Mouse (Mus musculus) heart, embryonic 12.5 days (tissue): Measurements from ENCODE around the gene Arrb2. TPM values are rescaled to one million over a fixed set of nuclear protein-coding genes. Genes with fewer than 3 reads are reported as not detected.

Experiments
- ATAC-seq: fragments of 200-750 bp; cut with Nextera tagmentation; 2 replicates; pipeline ENCODE4 v1.8.0; 2017; ENCODE audit warnings: moderate TSS enrichment, moderate library complexity; ENCODE audit not compliant: insufficient number of reproducible peaks, low FRiP score
- H3K27ac ChIP-seq: fragments of 300-500 bp; sonication (generic); 2 replicates; pipeline ENCODE4 v1.5.1; 2016; ENCODE audit warnings: mild to moderate bottlenecking, moderate library complexity; ENCODE audit not compliant: poor library complexity, severe bottlenecking
- H3K27me3 ChIP-seq: fragments of 300-500 bp; sonication (generic); replicated peaks from 2 replicates; pipeline ENCODE4 v1.6.1; 2016; ENCODE audit warnings: mild to moderate bottlenecking, moderate library complexity
- H3K36me3 ChIP-seq: fragments of 300-500 bp; sonication (generic); 2 replicates; pipeline ENCODE4 v1.6.1; 2016; ENCODE audit warnings: mild to moderate bottlenecking, moderate library complexity
- H3K4me1 ChIP-seq: fragments of 300-500 bp; sonication (generic); replicated peaks from 2 replicates; pipeline ENCODE4 v1.6.1; 2016; ENCODE audit warnings: mild to moderate bottlenecking
- H3K4me2 ChIP-seq: fragments of 300-500 bp; sonication (generic); 2 replicates; pipeline ENCODE4 v1.6.1; 2016; ENCODE audit warnings: mild to moderate bottlenecking, moderate library complexity
- H3K4me3 ChIP-seq: fragments of 300-500 bp; sonication (generic); 2 replicates; pipeline ENCODE4 v1.5.1; 2016; ENCODE audit warnings: mild to moderate bottlenecking
- H3K9ac ChIP-seq: fragments of 300-500 bp; sonication (generic); 2 replicates; pipeline ENCODE4 v1.6.1; 2016; ENCODE audit warnings: mild to moderate bottlenecking, moderate library complexity
- H3K9me3 ChIP-seq: fragments of 300-500 bp; sonication (generic); replicated peaks from 2 replicates; pipeline ENCODE4 v1.6.1; 2016; ENCODE audit warnings: mild to moderate bottlenecking, moderate library complexity
- WGBS: fragments of 180-500 bp; shearing (Covaris S2); methylation state at CpG from one replicate; pipeline ENCODE4 v1.1.7; 2016; 5-methylcytosine and 5-hydroxymethylcytosine counted together
- polyA plus RNA-seq: library from polyadenylated mRNA; unstranded; fragments of >200 nt; fragmentation: Nextera tagmentation; extraction: Ambion mirVana; gene quantifications from 2 replicates; pipeline ENCODE4 v1.2.1, GENCODE M21; 2016

Arrb2 gene
- 13.5 TPM in 2 replicates for polyA plus RNA-seq

GRCm38 (mm10) chr11:70432048-70432894 lies at the start of gene Arrb2:
Arrb2 (plus strand) TSS chr11:70432635.
- Histone ChIP-seq H3K4me3 (peak within 1 kb of the TSS; percentile 66), H3K36me3 (peaks cover 14% of the 10 kb centered on the region), H3K9ac (peak within 1 kb of the TSS; percentile 79), H3K27ac (peak within 1 kb of the TSS; percentile 45), H3K4me1 (peaks cover 12% of the 10 kb centered on the region), H3K27me3 (no peaks in the 10 kb centered on the region), H3K4me2 (peak within 1 kb of the TSS; percentile 84), H3K9me3 (no peaks in the 10 kb centered on the region)
- under 1% methylated on average over 75 of the region's 75 CpGs for WGBS
- ATAC-seq = peak; percentile 96

- WGBS = 92% methylated on average over 3 of the region's 3 CpGs
- H3K27ac ChIP-seq = no peak overlapping the region
- H3K36me3 ChIP-seq = peaks cover 21% of the 10 kb centered on the region
- no peak overlapping the region for H3K4me3 ChIP-seq
- H3K4me1 ChIP-seq = peaks cover 13% of the 10 kb centered on the region; the same call in 1 of the 2 replicates
- H3K9me3 ChIP-seq = no peaks in the 10 kb centered on the region
- H3K4me2 ChIP-seq = no peak overlapping the region
- no peaks in the 10 kb centered on the region for H3K27me3 ChIP-seq
- ATAC-seq = no peak
- H3K9ac ChIP-seq = no peak overlapping the region
These were observed 48.3 kb upstream of the Arrb2 start for GRCm38 (mm10) chr11:70384136-70384535.

DNA sequence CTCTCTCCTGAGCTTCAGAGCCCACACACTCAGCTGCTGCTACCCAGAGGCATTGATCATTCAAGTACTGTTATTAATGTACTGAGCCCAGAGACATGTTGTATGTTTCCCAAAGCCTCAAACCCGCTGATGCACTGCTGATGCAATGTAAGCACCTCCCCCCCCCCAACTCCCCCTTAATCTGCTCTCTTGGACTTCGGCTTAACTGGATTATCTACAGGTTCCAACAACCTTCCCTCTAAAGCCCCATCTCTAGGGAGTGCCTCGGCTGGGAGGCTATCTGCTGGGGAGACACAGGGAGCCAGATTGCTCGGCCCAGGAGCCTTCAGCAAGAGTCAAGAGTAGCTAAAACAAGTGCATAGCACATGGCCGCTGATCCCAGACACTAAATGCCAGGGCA lies 45.0 kb upstream of the Arrb2 start:
- no peaks in the 10 kb centered on the region for H3K27me3 ChIP-seq
- H3K9me3 ChIP-seq = no peaks in the 10 kb centered on the region
- H3K9ac ChIP-seq = no peak overlapping the region
- H3K36me3 ChIP-seq = peaks cover 34% of the 10 kb centered on the region
- ATAC-seq = no peak
- no peak overlapping the region for H3K27ac ChIP-seq
- H3K4me3 ChIP-seq = no peak overlapping the region
- H3K4me1 ChIP-seq = no peaks in the 10 kb centered on the region
- WGBS = 73% methylated on average over 5 of the region's 5 CpGs
- no peak overlapping the region for H3K4me2 ChIP-seq

DNA sequence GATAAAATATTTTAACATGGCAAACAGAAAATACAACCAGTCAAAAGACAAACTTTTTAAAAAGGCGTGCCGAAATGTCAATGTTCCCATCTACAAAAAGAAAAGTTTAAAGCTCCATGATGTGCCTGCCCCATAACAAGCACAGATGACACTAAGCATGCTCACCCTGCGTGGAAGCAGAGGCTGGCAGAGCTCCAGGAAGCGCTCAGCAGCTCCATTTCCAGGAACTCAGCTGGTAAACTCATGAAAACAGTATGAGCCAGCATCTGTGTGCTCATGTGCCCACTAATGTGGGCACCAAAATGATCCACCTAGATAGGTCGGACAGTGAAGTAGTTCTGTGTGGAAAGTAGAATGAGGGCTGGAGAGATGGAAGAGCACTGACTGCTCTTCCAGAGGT lies 43.0 kb upstream of the Arrb2 start:
- H3K36me3 ChIP-seq = peaks cover 51% of the 10 kb centered on the region
- no peaks in the 10 kb centered on the region for H3K9me3 ChIP-seq
- no peak overlapping the region for H3K4me2 ChIP-seq
- no peaks in the 10 kb centered on the region for H3K27me3 ChIP-seq
- no peak overlapping the region for H3K27ac ChIP-seq
- H3K4me1 ChIP-seq = no peaks in the 10 kb centered on the region
- ATAC-seq = no peak
- H3K4me3 ChIP-seq = no peak overlapping the region
- H3K9ac ChIP-seq = no peak overlapping the region
- 81% methylated on average over 5 of the region's 5 CpGs for WGBS

DNA sequence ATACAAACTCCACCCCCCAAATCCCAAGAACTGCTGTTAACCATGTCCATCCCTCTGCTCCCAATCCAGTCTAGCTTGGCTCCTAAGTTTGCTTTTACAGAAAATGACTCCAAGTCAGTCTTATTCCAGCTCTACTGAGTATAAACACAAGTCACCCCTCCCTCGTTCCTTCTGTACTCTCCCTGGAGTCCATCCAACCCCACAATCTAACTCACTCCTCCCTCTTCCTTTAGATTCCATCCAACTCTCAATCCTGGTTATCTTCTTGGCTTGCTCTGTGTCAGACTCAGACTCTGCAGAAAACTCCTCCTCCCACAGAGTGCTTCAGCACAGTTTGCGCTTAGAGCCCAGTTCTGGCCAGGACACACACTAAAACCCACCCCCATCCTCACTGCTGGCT lies 28.8 kb upstream of the Arrb2 start:
- 39% methylated on average over 2 of the region's 2 CpGs for WGBS
- Histone ChIP-seq H3K9me3 (no peaks in the 10 kb centered on the region), H3K36me3 (peaks cover 46% of the 10 kb centered on the region), H3K4me2 (0 out of 2 replicates have a peak overlapping the region, but pooled peaks have one; percentile 7), H3K27ac (peak overlapping the region; percentile 66), H3K9ac (no peak overlapping the region), H3K27me3 (no peaks in the 10 kb centered on the region), H3K4me1 (peaks cover 28% of the 10 kb centered on the region), H3K4me3 (no peak overlapping the region)
- peak; percentile 78 for ATAC-seq

GRCm38 (mm10) chr11:70409594-70410296 lies 22.7 kb upstream of the Arrb2 start, which contains the start of gene Pelp1:
Pelp1 (minus strand) TSS chr11:70410031.
- ATAC-seq = peak; percentile 94
- H3K27me3 ChIP-seq = 0 out of 2 replicates have a peak, but pooled peaks cover 2% of the 10 kb centered on the region
- H3K9me3 ChIP-seq = no peaks in the 10 kb centered on the region
- H3K9ac ChIP-seq = peak within 1 kb of the TSS; percentile 97
- H3K27ac ChIP-seq = peak within 1 kb of the TSS; percentile 55
- peaks cover 20% of the 10 kb centered on the region for H3K4me1 ChIP-seq
- H3K4me3 ChIP-seq = peak within 1 kb of the TSS; percentile 92
- H3K36me3 ChIP-seq = peaks cover 8% of the 10 kb centered on the region
- WGBS = under 1% methylated on average over 59 of the region's 59 CpGs
- peak within 1 kb of the TSS; percentile 95 for H3K4me2 ChIP-seq

- no peak for ATAC-seq
- 61% methylated on average over 6 of the region's 6 CpGs for WGBS
These were observed 22.2 kb upstream of the Arrb2 start for GRCm38 (mm10) chr11:70410297-70410643.

DNA sequence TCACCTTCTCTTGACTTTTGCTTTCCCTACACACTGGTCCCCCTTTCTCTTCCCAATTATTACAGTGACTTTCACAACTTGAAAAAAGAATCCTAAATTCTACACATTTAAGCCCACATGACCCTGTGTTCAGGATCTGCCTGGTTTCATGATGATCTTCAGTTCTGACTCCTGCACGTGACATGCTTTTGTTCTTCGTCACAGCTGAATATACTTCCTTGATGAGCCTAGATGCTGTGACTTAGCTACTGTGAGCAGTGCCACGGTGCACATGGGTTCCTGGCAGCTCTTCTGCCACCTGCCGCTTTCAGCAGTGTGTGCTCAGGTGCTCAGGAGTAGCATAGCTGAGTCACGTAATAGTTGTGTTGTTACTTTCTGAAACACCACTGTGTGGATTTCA lies 19.8 kb upstream of the Arrb2 start:
- Histone ChIP-seq H3K4me2 (no peak overlapping the region), H3K4me1 (peaks cover 20% of the 10 kb centered on the region), H3K36me3 (no peaks in the 10 kb centered on the region), H3K9ac (no peak overlapping the region; the same call in 1 of the 2 replicates), H3K27ac (no peak overlapping the region), H3K27me3 (0 out of 2 replicates have a peak, but pooled peaks cover 2% of the 10 kb centered on the region), H3K9me3 (no peaks in the 10 kb centered on the region), H3K4me3 (no peak overlapping the region)
- WGBS = 74% methylated on average over 5 of the region's 5 CpGs
- ATAC-seq = no peak

More at GRCm38 (mm10) chr11:70410297-70410643, 22.2 kb upstream of the Arrb2 start:
- Histone ChIP-seq H3K9me3 (no peaks in the 10 kb centered on the region), H3K4me3 (peak overlapping the region; percentile 92), H3K36me3 (peaks cover 5% of the 10 kb centered on the region), H3K27me3 (0 out of 2 replicates have a peak, but pooled peaks cover 2% of the 10 kb centered on the region), H3K9ac (peak overlapping the region; percentile 97; the same call in 1 of the 2 replicates), H3K27ac (peak overlapping the region; percentile 55), H3K4me1 (peaks cover 20% of the 10 kb centered on the region), H3K4me2 (peak overlapping the region; percentile 95)

DNA sequence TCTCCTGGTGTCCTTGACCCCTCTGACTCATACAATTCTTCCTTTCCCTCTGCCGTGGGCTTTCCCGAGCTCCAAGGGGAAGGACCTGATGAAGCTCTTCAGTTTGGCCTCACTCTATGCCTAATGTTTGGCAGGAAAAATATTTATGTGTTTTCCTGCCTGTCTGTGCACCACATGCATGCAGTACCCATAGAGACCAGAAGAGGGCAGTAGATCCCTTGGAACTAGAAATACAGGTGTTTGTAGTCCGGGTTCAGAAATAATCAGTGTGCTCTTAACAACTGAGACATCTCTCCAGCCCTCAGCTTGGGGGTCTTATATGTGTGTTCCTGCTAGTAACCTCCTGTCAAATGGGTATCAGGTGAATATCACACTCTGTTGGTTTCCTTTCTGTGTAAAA lies 18.5 kb upstream of the Arrb2 start:
- Histone ChIP-seq H3K4me3 (no peak overlapping the region), H3K27me3 (0 out of 2 replicates have a peak, but pooled peaks cover 2% of the 10 kb centered on the region), H3K9ac (no peak overlapping the region), H3K9me3 (no peaks in the 10 kb centered on the region), H3K4me1 (peaks cover 9% of the 10 kb centered on the region), H3K27ac (no peak overlapping the region), H3K4me2 (no peak overlapping the region), H3K36me3 (no peaks in the 10 kb centered on the region)
- WGBS = 9% methylated on average over 3 of the region's 3 CpGs
- no peak for ATAC-seq

DNA sequence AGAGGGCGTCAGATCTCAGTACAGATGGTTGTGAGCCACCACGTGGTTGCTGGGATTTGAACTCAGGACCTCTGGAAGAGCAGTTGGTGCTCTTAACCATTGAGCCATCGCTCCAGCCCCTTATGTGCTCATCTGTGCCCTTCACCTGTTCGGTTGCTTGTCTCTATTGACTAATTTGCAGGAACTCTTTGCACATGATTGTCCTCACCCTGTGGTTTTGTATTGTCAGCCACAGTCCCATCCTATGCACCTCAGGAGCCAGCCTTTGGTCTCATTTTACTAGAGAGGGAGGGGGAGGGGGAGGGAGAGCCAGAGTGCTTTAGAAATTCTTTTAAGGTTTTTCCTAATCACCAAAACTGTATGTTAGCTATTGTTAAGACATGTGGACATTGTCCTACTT lies 14.2 kb upstream of the Arrb2 start:
- no peak overlapping the region for H3K4me3 ChIP-seq
- no peaks in the 10 kb centered on the region for H3K9me3 ChIP-seq
- no peak for ATAC-seq
- H3K36me3 ChIP-seq = no peaks in the 10 kb centered on the region
- no peak overlapping the region for H3K27ac ChIP-seq
- no peak overlapping the region for H3K9ac ChIP-seq
- no peaks in the 10 kb centered on the region for H3K27me3 ChIP-seq
- no peaks in the 10 kb centered on the region for H3K4me1 ChIP-seq
- 63% methylated on average over 4 of the region's 4 CpGs for WGBS
- no peak overlapping the region for H3K4me2 ChIP-seq

- Histone ChIP-seq H3K27ac (no peak overlapping the region), H3K4me1 (no peaks in the 10 kb centered on the region), H3K27me3 (no peaks in the 10 kb centered on the region), H3K36me3 (no peaks in the 10 kb centered on the region), H3K9me3 (no peaks in the 10 kb centered on the region), H3K4me2 (no peak overlapping the region), H3K4me3 (no peak overlapping the region), H3K9ac (no peak overlapping the region)
- ATAC-seq = no peak
- WGBS = 47% methylated on average over 5 of the region's 5 CpGs
These were observed 12.9 kb upstream of the Arrb2 start for GRCm38 (mm10) chr11:70419486-70419885.
